Mouse (Mus musculus): Measurements from ENCODE around the gene Gm48551. TPM values are rescaled to one million over a fixed set of nuclear protein-coding genes. Genes with fewer than 3 reads are reported as not detected.

Gene Gm48551
- polyA plus RNA-seq, 1 experiment, result 3.7 TPM

DNA sequence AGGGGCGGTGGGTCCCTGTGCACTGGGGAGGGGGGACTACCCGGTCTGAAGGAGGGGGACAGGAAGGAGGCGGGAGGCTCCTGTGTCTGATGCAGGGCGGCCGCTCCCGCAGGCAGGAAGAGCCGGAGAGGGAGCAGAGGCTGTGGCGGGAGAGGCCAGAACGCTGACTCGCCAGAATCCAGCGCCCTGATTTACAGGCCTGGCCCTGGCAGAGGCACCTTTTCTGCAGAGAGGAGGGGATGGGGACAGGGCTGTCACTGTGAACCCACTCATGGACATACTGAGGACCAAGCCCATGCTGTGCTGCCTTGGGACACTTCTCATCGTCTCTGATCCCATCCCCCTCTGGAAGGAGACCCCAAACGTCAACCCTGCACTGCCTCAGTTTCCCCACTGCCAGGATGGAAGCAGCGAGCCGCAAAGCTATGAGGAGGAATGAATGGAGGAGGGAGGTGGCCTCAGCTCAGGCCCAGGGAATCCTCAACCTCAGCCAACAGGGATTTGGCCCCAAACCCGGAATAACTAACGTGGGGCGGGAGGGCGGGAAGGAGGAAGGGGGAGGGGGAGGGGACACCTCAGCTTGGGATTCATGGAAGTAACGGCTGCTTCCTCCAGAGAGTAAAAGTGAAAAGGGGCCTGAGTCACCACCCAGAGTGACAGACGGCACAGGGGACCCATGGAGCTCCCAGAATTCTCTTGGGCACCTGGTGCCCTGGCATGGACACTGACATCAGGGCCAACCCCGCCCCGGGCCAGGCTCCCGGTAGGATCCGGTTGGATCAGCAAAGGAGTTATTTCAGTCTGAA, 40.2 kb downstream of the Gm48551 start:
- H3K4me3 ChIP-seq (replicated peaks; ENCODE audit: extremely low read depth, low read depth, low read length), result peak overlapping the region; percentile 1
- peaks cover 38% of the 10 kb centered on the region for H3K4me1 ChIP-seq (ENCODE audit: control insufficient read depth, insufficient read depth, low read length)
- DNase-seq, result peak; percentile 48
- TF ChIP-seq CTCF (IDR thresholded peaks at IDR 0.05; ENCODE audit: insufficient read depth, low read length) (no peak), POLR2A (IDR thresholded peaks at IDR 0.05; ENCODE audit: borderline replicate concordance, extremely low read depth, low read depth, low read length) (no peak)
- WGBS, result 8% methylated on average over 25 of the region's 25 CpGs

GRCm38 (mm10) chr10:81425236-81425850, 41.1 kb downstream of the Gm48551 start:
- peaks cover 30% of the 10 kb centered on the region for H3K4me1 ChIP-seq (ENCODE audit: control insufficient read depth, insufficient read depth, low read length)
- 28% methylated on average over 10 of the region's 10 CpGs for WGBS
- TF ChIP-seq CTCF (IDR thresholded peaks at IDR 0.05; ENCODE audit: insufficient read depth, low read length) (no peak), POLR2A (IDR thresholded peaks at IDR 0.05; ENCODE audit: borderline replicate concordance, extremely low read depth, low read depth, low read length) (no peak)
- DNase-seq, result peak; percentile 31
- H3K4me3 ChIP-seq (replicated peaks; ENCODE audit: extremely low read depth, low read depth, low read length), result peak overlapping the region; percentile 7

DNA sequence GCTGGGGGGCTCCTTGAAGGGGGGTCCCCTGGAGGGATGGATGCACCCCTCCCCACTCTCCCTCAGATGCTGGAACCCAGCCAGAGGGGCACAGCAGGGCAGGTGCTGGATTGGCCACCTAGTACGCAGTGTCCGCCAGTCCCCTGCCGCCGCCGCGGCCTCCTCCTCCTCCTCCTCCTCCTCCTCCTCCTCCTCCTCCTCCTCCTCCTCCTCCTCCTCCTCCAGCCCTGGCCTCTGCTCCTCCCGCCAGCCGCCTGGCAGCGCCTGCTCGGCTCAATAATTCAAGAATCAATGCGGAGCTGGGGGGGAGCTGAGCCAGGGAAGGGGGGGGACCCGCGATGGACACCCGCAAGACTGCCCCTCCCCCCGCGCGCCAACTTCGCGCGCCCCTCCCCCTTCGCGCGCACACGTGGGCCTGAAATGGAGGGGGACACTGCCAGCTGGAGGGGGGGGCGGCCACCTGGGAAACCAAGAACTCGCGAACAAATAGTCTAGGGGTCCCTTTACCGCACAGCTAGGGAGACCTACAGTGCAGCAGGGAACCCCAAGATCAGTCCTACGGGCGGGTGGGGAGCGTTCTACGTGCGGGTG, 41.9 kb downstream of the Gm48551 start:
- TF ChIP-seq CTCF (IDR thresholded peaks at IDR 0.05; ENCODE audit: insufficient read depth, low read length), result no peak
- TF ChIP-seq POLR2A (IDR thresholded peaks at IDR 0.05; ENCODE audit: borderline replicate concordance, extremely low read depth, low read depth, low read length), result no peak
- H3K4me1 ChIP-seq (ENCODE audit: control insufficient read depth, insufficient read depth, low read length), result peaks cover 25% of the 10 kb centered on the region
- H3K4me3 ChIP-seq (replicated peaks; ENCODE audit: extremely low read depth, low read depth, low read length), result peak overlapping the region; percentile 78
- DNase-seq, result peak; percentile 36
- WGBS, result 1% methylated on average over 26 of the region's 33 CpGs

DNA sequence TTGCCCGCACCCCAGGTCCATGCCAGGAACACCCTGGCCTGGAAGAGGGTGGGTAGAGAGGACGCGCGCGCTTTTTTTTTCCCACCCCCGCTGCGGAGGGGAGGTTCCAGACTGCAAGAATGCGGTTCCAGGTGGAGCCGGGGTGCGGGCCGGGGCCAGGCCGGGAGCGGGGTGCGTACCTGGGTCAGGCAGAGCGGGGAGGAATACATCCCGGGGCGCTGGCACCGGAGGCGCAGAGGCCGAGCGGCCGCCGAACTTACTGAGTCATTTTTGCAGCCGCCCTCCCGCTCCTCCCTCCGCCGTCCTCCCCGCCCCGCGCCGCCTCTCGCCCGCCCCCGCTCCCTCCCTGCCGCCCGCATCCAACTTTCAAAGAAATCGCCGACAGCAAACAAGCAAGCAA, 42.6 kb downstream of the Gm48551 start:
- under 1% methylated on average over 37 of the region's 38 CpGs for WGBS
- no peak for TF ChIP-seq CTCF (IDR thresholded peaks at IDR 0.05; ENCODE audit: insufficient read depth, low read length)
- TF ChIP-seq POLR2A (IDR thresholded peaks at IDR 0.05; ENCODE audit: borderline replicate concordance, extremely low read depth, low read depth, low read length), result peak; percentile 68; the same call in 1 of the 2 replicates
- peak overlapping the region; percentile 78 for H3K4me3 ChIP-seq (replicated peaks; ENCODE audit: extremely low read depth, low read depth, low read length)
- H3K4me1 ChIP-seq (ENCODE audit: control insufficient read depth, insufficient read depth, low read length), result peaks cover 29% of the 10 kb centered on the region
- peak; percentile 76 for DNase-seq

DNA sequence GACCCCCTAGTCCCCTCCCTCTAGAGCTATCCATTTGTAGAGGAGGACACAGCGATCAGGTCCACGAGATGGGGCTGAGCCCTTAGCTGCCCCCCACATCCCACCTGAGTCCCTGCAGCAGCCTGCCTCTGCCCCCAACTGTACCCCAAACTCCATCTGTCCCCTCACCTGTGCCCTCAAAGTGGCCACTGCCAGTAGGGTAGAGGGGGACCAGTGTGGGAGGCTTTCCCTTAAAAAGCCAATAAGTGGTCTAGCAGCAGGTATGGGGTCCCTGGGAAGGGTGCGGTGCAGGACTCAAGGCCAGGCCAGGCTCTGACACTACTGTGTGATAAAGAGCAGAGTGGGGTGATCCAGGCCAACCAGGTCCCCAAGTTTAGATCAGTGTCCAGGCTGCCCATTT, 43.1 kb downstream of the Gm48551 start:
- peak overlapping the region; percentile 44 for H3K4me3 ChIP-seq (replicated peaks; ENCODE audit: extremely low read depth, low read depth, low read length)
- TF ChIP-seq POLR2A (IDR thresholded peaks at IDR 0.05; ENCODE audit: borderline replicate concordance, extremely low read depth, low read depth, low read length) (no peak), CTCF (IDR thresholded peaks at IDR 0.05; ENCODE audit: insufficient read depth, low read length) (no peak)
- 36% methylated on average over 3 of the region's 3 CpGs for WGBS
- H3K4me1 ChIP-seq (ENCODE audit: control insufficient read depth, insufficient read depth, low read length), result peaks cover 28% of the 10 kb centered on the region
- no peak for DNase-seq

DNA sequence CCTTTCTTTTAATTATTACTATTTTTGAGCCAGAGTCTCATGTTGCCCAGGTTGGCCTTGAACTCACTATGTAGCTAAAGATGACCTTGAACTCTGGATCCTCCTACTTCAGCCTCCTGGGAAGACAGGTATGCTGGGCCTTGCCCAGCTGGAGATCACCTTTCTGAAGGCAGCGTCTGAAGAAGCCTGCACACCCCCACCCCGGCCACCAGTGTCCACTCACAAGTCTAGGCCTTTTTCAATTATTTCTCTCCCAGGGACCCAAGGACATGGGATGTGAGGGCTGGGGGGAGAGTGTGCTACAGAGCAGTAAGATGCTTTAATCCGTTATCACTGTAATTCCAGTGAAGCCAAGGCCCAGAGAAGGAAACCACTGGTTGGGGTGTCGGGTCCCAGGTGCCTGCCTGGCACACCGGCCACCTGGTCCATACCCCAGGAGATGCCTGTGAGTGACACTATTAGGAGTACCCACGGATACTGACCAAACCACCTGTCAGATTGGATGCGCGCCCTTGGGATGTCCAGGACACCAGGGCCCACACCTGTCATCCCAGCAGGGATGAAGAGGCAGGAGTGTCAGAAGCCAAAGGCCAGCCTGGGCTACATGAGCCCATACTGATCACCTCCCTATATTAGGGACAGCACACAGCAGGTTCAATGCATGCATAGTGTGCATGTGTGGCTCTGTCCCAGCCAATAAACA, 43.7 kb downstream of the Gm48551 start:
- 86% methylated on average over 8 of the region's 8 CpGs for WGBS
- Histone ChIP-seq H3K4me1 (ENCODE audit: control insufficient read depth, insufficient read depth, low read length) (peaks cover 27% of the 10 kb centered on the region), H3K4me3 (replicated peaks; ENCODE audit: extremely low read depth, low read depth, low read length) (no peak overlapping the region)
- peak; percentile 10 for DNase-seq
- TF ChIP-seq CTCF (IDR thresholded peaks at IDR 0.05; ENCODE audit: insufficient read depth, low read length), result no peak
- no peak for TF ChIP-seq POLR2A (IDR thresholded peaks at IDR 0.05; ENCODE audit: borderline replicate concordance, extremely low read depth, low read depth, low read length)

DNA sequence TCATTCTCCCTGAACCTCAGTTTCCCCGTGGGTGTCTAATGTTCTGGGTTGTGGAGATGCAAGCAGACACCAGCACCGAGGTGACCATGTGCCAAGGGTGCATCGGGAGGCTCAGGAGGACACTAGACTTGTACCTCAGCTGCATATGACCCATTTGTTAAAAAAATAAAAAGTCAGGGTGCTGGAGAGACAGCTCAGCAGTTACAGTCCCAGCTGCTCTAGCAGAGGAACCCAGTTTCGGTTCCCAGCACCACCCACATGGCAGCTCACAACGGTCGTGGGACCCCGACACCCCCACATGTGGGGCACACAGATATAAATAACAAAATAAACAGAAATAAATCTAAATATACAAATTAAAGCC, 44.2 kb downstream of the Gm48551 start:
- TF ChIP-seq CTCF (IDR thresholded peaks at IDR 0.05; ENCODE audit: insufficient read depth, low read length), result no peak
- no peak for TF ChIP-seq POLR2A (IDR thresholded peaks at IDR 0.05; ENCODE audit: borderline replicate concordance, extremely low read depth, low read depth, low read length)
- 87% methylated on average over 7 of the region's 7 CpGs for WGBS
- Histone ChIP-seq H3K4me1 (ENCODE audit: control insufficient read depth, insufficient read depth, low read length) (peaks cover 31% of the 10 kb centered on the region), H3K4me3 (replicated peaks; ENCODE audit: extremely low read depth, low read depth, low read length) (no peak overlapping the region)
- no peak for DNase-seq

GRCm38 (mm10) chr10:81429092-81429491, 44.8 kb downstream of the Gm48551 start:
- WGBS, result 48% methylated on average over 2 of the region's 2 CpGs
- no peak for TF ChIP-seq CTCF (IDR thresholded peaks at IDR 0.05; ENCODE audit: insufficient read depth, low read length)
- no peak for TF ChIP-seq POLR2A (IDR thresholded peaks at IDR 0.05; ENCODE audit: borderline replicate concordance, extremely low read depth, low read depth, low read length)
- Histone ChIP-seq H3K4me3 (replicated peaks; ENCODE audit: extremely low read depth, low read depth, low read length) (no peak overlapping the region), H3K4me1 (ENCODE audit: control insufficient read depth, insufficient read depth, low read length) (peaks cover 30% of the 10 kb centered on the region)
- peak; percentile 8 for DNase-seq

DNA sequence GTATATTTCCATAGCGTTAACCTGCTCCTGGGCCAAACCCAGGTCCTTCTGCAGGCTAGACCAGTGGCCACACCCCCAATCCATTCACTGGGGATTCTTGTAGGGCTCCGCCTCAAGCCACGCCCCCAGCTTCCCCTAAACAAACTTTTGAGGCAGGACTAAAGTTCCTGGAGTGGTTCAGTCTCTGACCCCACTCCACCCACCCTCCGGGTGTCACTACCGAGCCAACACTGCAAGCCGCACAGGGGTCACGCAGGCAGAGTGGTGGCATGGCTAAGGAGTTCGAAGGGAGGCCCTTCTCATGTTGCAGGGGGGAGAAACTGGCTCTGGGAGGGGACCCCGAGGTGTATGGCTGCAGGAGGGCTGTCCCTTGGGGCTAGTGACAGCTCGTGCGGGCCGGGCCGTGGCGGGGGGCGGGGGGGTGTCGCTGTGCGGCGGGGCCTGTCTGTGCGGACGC, 45.4 kb downstream of the Gm48551 start:
- TF ChIP-seq CTCF (IDR thresholded peaks at IDR 0.05; ENCODE audit: insufficient read depth, low read length), result no peak
- peak; percentile 95; the same call in 1 of the 2 replicates for TF ChIP-seq POLR2A (IDR thresholded peaks at IDR 0.05; ENCODE audit: borderline replicate concordance, extremely low read depth, low read depth, low read length)

More for the DNA sequence above, 45.4 kb downstream of the Gm48551 start:
- under 1% methylated on average over 20 of the region's 20 CpGs for WGBS
- Histone ChIP-seq H3K4me3 (replicated peaks; ENCODE audit: extremely low read depth, low read depth, low read length) (peak overlapping the region; percentile 84), H3K4me1 (ENCODE audit: control insufficient read depth, insufficient read depth, low read length) (peaks cover 29% of the 10 kb centered on the region)
- DNase-seq, result peak; percentile 88

All from lung, adult 2 months (tissue).